Mouse (Mus musculus) kidney, postnatal 14 days (tissue): Measurements from ENCODE around the gene Adh4.
"Not testable (repeated sequence)": the region's sequence is repeated elsewhere in the genome, so short reads cannot be mapped to it uniquely, and the experiment has no call there.

Experiments used
- DNase-seq: peaks from one replicate; pipeline ENCODE4 v3.0.0; 2022; ENCODE audit warnings: mixed read lengths

Adh4 gene

GRCm38 (mm10) chr3:138415121-138415690 is at the start of gene Adh4:
Gene Adh4 (plus strand): TSS chr3:138415466.
- peak; percentile 49 for DNase-seq

GRCm38 (mm10) chr3:138366181-138366580 is 49.1 kb upstream of the Adh4 start:
- DNase-seq = no peak

- no peak for DNase-seq
Observed at GRCm38 (mm10) chr3:138369546-138369945, 45.7 kb upstream of the Adh4 start.

GRCm38 (mm10) chr3:138370289-138370688 is 45.0 kb upstream of the Adh4 start:
- DNase-seq = not testable (repeated sequence)

- peak; percentile 10 for DNase-seq
Observed at GRCm38 (mm10) chr3:138373920-138374319, 41.3 kb upstream of the Adh4 start.

- DNase-seq = no peak
Observed at GRCm38 (mm10) chr3:138375148-138375547, 40.1 kb upstream of the Adh4 start.

- peak; percentile 34 for DNase-seq
Observed at GRCm38 (mm10) chr3:138381133-138381532, 34.1 kb upstream of the Adh4 start.

- DNase-seq = no peak
Observed at GRCm38 (mm10) chr3:138387155-138387554, 28.1 kb upstream of the Adh4 start.

- no peak for DNase-seq
Observed at GRCm38 (mm10) chr3:138404872-138405271, 10.4 kb upstream of the Adh4 start.

GRCm38 (mm10) chr3:138405341-138405740 is 9.9 kb upstream of the Adh4 start:
- peak; percentile 74 for DNase-seq

GRCm38 (mm10) chr3:138405840-138406239 is 9.4 kb upstream of the Adh4 start:
- peak; percentile 41 for DNase-seq

- peak; percentile 58 for DNase-seq
Observed at GRCm38 (mm10) chr3:138407920-138408319, 7.3 kb upstream of the Adh4 start.

GRCm38 (mm10) chr3:138409585-138409984 is 5.7 kb upstream of the Adh4 start:
- no peak for DNase-seq

- DNase-seq = no peak
Observed at GRCm38 (mm10) chr3:138410211-138410610, 5.1 kb upstream of the Adh4 start.

GRCm38 (mm10) chr3:138419369-138419768 is 4.1 kb downstream of the Adh4 start:
- no peak for DNase-seq

GRCm38 (mm10) chr3:138420385-138420784 is 5.1 kb downstream of the Adh4 start:
- DNase-seq = no peak

- no peak for DNase-seq
Observed at GRCm38 (mm10) chr3:138423664-138424063, 8.4 kb downstream of the Adh4 start.

GRCm38 (mm10) chr3:138424247-138424646 is 9.0 kb downstream of the Adh4 start:
- no peak for DNase-seq

- no peak for DNase-seq
Observed at GRCm38 (mm10) chr3:138430360-138430976, 15.2 kb downstream of the Adh4 start.

GRCm38 (mm10) chr3:138431835-138432234 is 16.6 kb downstream of the Adh4 start:
- DNase-seq = peak; percentile 37

GRCm38 (mm10) chr3:138438716-138439115 is 23.4 kb downstream of the Adh4 start:
- DNase-seq = no peak

- DNase-seq = no peak
Observed at GRCm38 (mm10) chr3:138442203-138442602, 26.9 kb downstream of the Adh4 start.

GRCm38 (mm10) chr3:138442612-138443464 is 27.6 kb downstream of the Adh4 start, which contains the start of gene Adh5:
Gene Adh5 (plus strand): TSS chr3:138443093.
- DNase-seq = peak; percentile 94

GRCm38 (mm10) chr3:138443465-138443771 is 28.2 kb downstream of the Adh4 start:
- DNase-seq = no peak
